Mouse (Mus musculus): ENCODE data around the gene Pex6. TPM values are rescaled to one million over a fixed set of nuclear protein-coding genes. Genes with fewer than 3 reads are reported as not detected.

Pex6 gene
- total and polyA plus RNA-seq, 3 experiments, result 13.7 to 31.8 (median 26.5) TPM

GRCm38 (mm10) chr17:46680760-46681373 lies 30.4 kb upstream of the Pex6 start, which contains the start of gene Klhdc3:
Klhdc3 (minus strand) TSS chr17:46680914.
- peak within 1 kb of the TSS; percentile 77 to 99 (median 86) for H3K4me3 ChIP-seq (replicated peaks in 1 of 3; ENCODE audit: low read depth in 2 of 3, low read length in 2 of 3, poor library complexity in 1 of 3)
- H3K27ac ChIP-seq (ENCODE audit: insufficient read depth, low read depth), result peak within 1 kb of the TSS; percentile 64
- no peak for TF ChIP-seq E2F4 (IDR thresholded peaks at IDR 0.05; ENCODE audit: insufficient replicate concordance, low read depth, low read length)
- peak; percentile 82; the same call in 1 of the 2 replicates for TF ChIP-seq KAT2A (IDR thresholded peaks at IDR 0.05; ENCODE audit: insufficient replicate concordance, low read length)
- peak; percentile 56; the same call in 1 of the 2 replicates for TF ChIP-seq MAZ (IDR thresholded peaks at IDR 0.05; ENCODE audit: low read depth, low read length)
- TF ChIP-seq SIN3A (IDR thresholded peaks at IDR 0.05; ENCODE audit: low read length), result peak; percentile 60
- TF ChIP-seq CHD2 (IDR thresholded peaks at IDR 0.05; ENCODE audit: low read length), result no peak
- peak; percentile 52; the same call in 1 of the 2 replicates for TF ChIP-seq ZMIZ1 (IDR thresholded peaks at IDR 0.05; ENCODE audit: low read depth, low read length)
- TF ChIP-seq USF2 (conservative IDR thresholded peaks at IDR 0.05; ENCODE audit: low read depth, low read length), result no peak
- peak; percentile 90 for TF ChIP-seq NRF1 (IDR thresholded peaks at IDR 0.05; ENCODE audit: low read depth, low read length)
- no peak for TF ChIP-seq JUND (conservative IDR thresholded peaks at IDR 0.05; ENCODE audit: low read depth, low read length)
- peak; percentile 72; the same call in 1 of the 2 replicates for TF ChIP-seq POLR2AphosphoS2 (IDR thresholded peaks at IDR 0.05; ENCODE audit: low read depth, low read length)
- no peak for TF ChIP-seq MEF2A (IDR thresholded peaks at IDR 0.05; ENCODE audit: borderline replicate concordance, low read depth, low read length)
- TF ChIP-seq HCFC1 (IDR thresholded peaks at IDR 0.05; ENCODE audit: low read depth, low read length), result peak; percentile 93
- peak; percentile 77 for TF ChIP-seq MXI1 (IDR thresholded peaks at IDR 0.05; ENCODE audit: low read depth, low read length)
- TF ChIP-seq NELFE (IDR thresholded peaks at IDR 0.05; ENCODE audit: low read depth, low read length), result peak; percentile 86
- TF ChIP-seq BHLHE40 (IDR thresholded peaks at IDR 0.05; ENCODE audit: low read depth, low read length), result peak; percentile 87
- peak; percentile 71 for TF ChIP-seq ELF1 (IDR thresholded peaks at IDR 0.05; ENCODE audit: low read depth, low read length)
- TF ChIP-seq MAFK (IDR thresholded peaks at IDR 0.05; ENCODE audit: insufficient replicate concordance, low read length), result no peak
- TF ChIP-seq TCF12 (IDR thresholded peaks at IDR 0.05; ENCODE audit: low read depth, low read length), result peak; percentile 48
- peak; percentile 85 for TF ChIP-seq POLR2A (IDR thresholded peaks at IDR 0.05; ENCODE audit: low read depth, low read length)
- H3K36me3 ChIP-seq (replicated peaks in 1 of 2; ENCODE audit: control insufficient read depth in 1 of 2, insufficient read depth in 1 of 2, low read length in 1 of 2), result peaks cover 58 to 69% of the 10 kb centered on the region in 2 experiments
- peak; percentile 99 for DNase-seq (ENCODE audit: extremely low read depth)
- H3K27me3 ChIP-seq (replicated peaks), result no peaks in the 10 kb centered on the region
- dilution Hi-C loops (cut with MboI; ENCODE audit: extremely low pct_ligation_motif_present, extremely low pct_unique_long_range_greater_than_20kb, low sequenced_read_pairs) (no loop called here), in situ Hi-C loops (cut with MboI; ENCODE audit: low pct_ligation_motif_present, low pct_unique_long_range_greater_than_20kb, low sequenced_read_pairs) (no loop called here)
- peak within 1 kb of the TSS; percentile 99 for H3K9ac ChIP-seq (ENCODE audit: insufficient read depth, low read depth)
- peaks cover 29% of the 10 kb centered on the region for H3K79me2 ChIP-seq (replicated peaks; ENCODE audit: control insufficient read depth, extremely low read depth, insufficient read depth, poor library complexity, severe bottlenecking)
- H3K4me1 ChIP-seq (ENCODE audit: control insufficient read depth in 1 of 2, insufficient read depth in 2 of 2), result peaks cover 7 to 29% of the 10 kb centered on the region in 2 experiments
- H3K9me3 ChIP-seq (replicated peaks; ENCODE audit: low read length), result no peaks in the 10 kb centered on the region
- H3K4me2 ChIP-seq (ENCODE audit: insufficient read depth, low read depth, poor library complexity, severe bottlenecking), result peak within 1 kb of the TSS; percentile 81

All from CH12.LX (cell line).